Mouse (Mus musculus) regulatory T cell (primary cell): ENCODE measurements around the gene Slc17a7.
"Not testable (repeated sequence)": the region's sequence is repeated elsewhere in the genome, so short reads cannot be mapped to it uniquely, and the experiment has no call there.

Source experiments
- in situ Hi-C: fragments of 300-600 bp; cut with MboI, MseI; formaldehyde crosslinking; loops from one replicate; pipeline ENCODE4 v1.15.1; 2025; ENCODE audit warnings: high pct_unique_total_duplicates

The Slc17a7 gene

GRCm38 (mm10) chr7:45153586-45153985 is 10.2 kb upstream of the Slc17a7 start:
- in situ Hi-C loops, result no loop called here

- in situ Hi-C loops, result no loop called here
These were observed 9.4 kb upstream of the Slc17a7 start, which contains the start of the genes Pih1d1 and Aldh16a1 for GRCm38 (mm10) chr7:45154096-45154992. Pih1d1 (plus strand) TSS chr7:45154303. Aldh16a1 (minus strand) TSS chr7:45154584.

GRCm38 (mm10) chr7:45154993-45155514 is 8.7 kb upstream of the Slc17a7 start:
- in situ Hi-C loops, result no loop called here

- in situ Hi-C loops, result no loop called here
These were observed 8.2 kb upstream of the Slc17a7 start for GRCm38 (mm10) chr7:45155590-45155989.

GRCm38 (mm10) chr7:45156206-45156605 is 7.5 kb upstream of the Slc17a7 start:
- in situ Hi-C loops, result no loop called here

- in situ Hi-C loops, result no loop called here
These were observed 6.3 kb upstream of the Slc17a7 start for GRCm38 (mm10) chr7:45157459-45157858.

- in situ Hi-C loops, result no loop called here
These were observed 4.8 kb upstream of the Slc17a7 start for GRCm38 (mm10) chr7:45158991-45159390.

GRCm38 (mm10) chr7:45160316-45160800 is 3.4 kb upstream of the Slc17a7 start:
- in situ Hi-C loops, result no loop called here

- in situ Hi-C loops, result no loop called here
These were observed 2.9 kb upstream of the Slc17a7 start for GRCm38 (mm10) chr7:45160866-45161265.

- in situ Hi-C loops, result no loop called here
These were observed 1.9 kb upstream of the Slc17a7 start for GRCm38 (mm10) chr7:45161612-45162473.

- in situ Hi-C loops, result no loop called here
These were observed 1.2 kb upstream of the Slc17a7 start for GRCm38 (mm10) chr7:45162551-45162950.

GRCm38 (mm10) chr7:45162996-45163615 is 643 bp upstream of the Slc17a7 start:
- in situ Hi-C loops, result no loop called here

- in situ Hi-C loops, result no loop called here
These were observed 1.1 kb downstream of the Slc17a7 start for GRCm38 (mm10) chr7:45164833-45165232.

- in situ Hi-C loops, result no loop called here
These were observed 2.0 kb downstream of the Slc17a7 start for GRCm38 (mm10) chr7:45165701-45166100.

GRCm38 (mm10) chr7:45166950-45167401 is 3.2 kb downstream of the Slc17a7 start:
- in situ Hi-C loops, result no loop called here

GRCm38 (mm10) chr7:45167761-45168445 is 4.2 kb downstream of the Slc17a7 start:
- in situ Hi-C loops, result no loop called here

- in situ Hi-C loops, result no loop called here
These were observed 4.9 kb downstream of the Slc17a7 start for GRCm38 (mm10) chr7:45168656-45169055.

GRCm38 (mm10) chr7:45169495-45169894 is 5.7 kb downstream of the Slc17a7 start:
- in situ Hi-C loops, result no loop called here

- in situ Hi-C loops, result no loop called here
These were observed 9.2 kb downstream of the Slc17a7 start for GRCm38 (mm10) chr7:45172974-45173373.

GRCm38 (mm10) chr7:45173772-45174171 is 10.0 kb downstream of the Slc17a7 start:
- in situ Hi-C loops, result not testable (repeated sequence)
